Mouse (Mus musculus): ENCODE data around the gene Tspan5. TPM values are rescaled to one million over a fixed set of nuclear protein-coding genes. Genes with fewer than 3 reads are reported as not detected.

The Tspan5 gene
- total and polyA plus RNA-seq, 2 experiments from 2014 or later: 7.7 to 25.4 TPM

- H3K9ac ChIP-seq (replicated peaks; ENCODE audit: low read depth, low read length): no peak overlapping the region
- no peaks in the 10 kb centered on the region for H3K9me3 ChIP-seq (replicated peaks; ENCODE audit: control insufficient read depth, low read length)
- 67% methylated on average over 8 of the region's 8 CpGs for WGBS
- no peak overlapping the region for H3K27ac ChIP-seq (ENCODE audit: low read depth)
- 0 out of 2 replicates have a peak, but pooled peaks cover 3% of the 10 kb centered on the region for H3K27me3 ChIP-seq (ENCODE audit: control insufficient read depth, insufficient read depth, low read length)
- H3K36me3 ChIP-seq (replicated peaks; ENCODE audit: control insufficient read depth, insufficient read depth, low read length): no peaks in the 10 kb centered on the region
- no peak overlapping the region for H3K4me3 ChIP-seq (ENCODE audit: low read depth, low read length)
- H3K4me1 ChIP-seq (ENCODE audit: control insufficient read depth, insufficient read depth): 0 out of 2 replicates have a peak, but pooled peaks cover 17% of the 10 kb centered on the region
- H3K4me2 ChIP-seq (ENCODE audit: low read depth, low read length): no peak overlapping the region
- DNase-seq (ENCODE audit: low spot score) (no peak), ATAC-seq (ENCODE audit: insufficient read depth, low read depth) (no peak)
- TF ChIP-seq CTCF (IDR thresholded peaks at IDR 0.05; ENCODE audit: low read depth) (no peak), EP300 (IDR thresholded peaks at IDR 0.05; ENCODE audit: low read depth) (no peak)
Observed at GRCm38 (mm10) chr3:138914626-138915288, 172.8 kb downstream of the Tspan5 start.

- ATAC-seq (ENCODE audit: insufficient read depth, low read depth): no peak
- 85% methylated on average over 4 of the region's 4 CpGs for WGBS
- Histone ChIP-seq H3K27ac (ENCODE audit: low read depth) (no peak overlapping the region), H3K9ac (replicated peaks; ENCODE audit: low read depth, low read length) (no peak overlapping the region), H3K36me3 (replicated peaks; ENCODE audit: control insufficient read depth, insufficient read depth, low read length) (no peaks in the 10 kb centered on the region), H3K4me2 (ENCODE audit: low read depth, low read length) (no peak overlapping the region), H3K4me1 (ENCODE audit: control insufficient read depth, insufficient read depth) (0 out of 2 replicates have a peak, but pooled peaks cover 17% of the 10 kb centered on the region), H3K4me3 (ENCODE audit: low read depth, low read length) (no peak overlapping the region), H3K27me3 (ENCODE audit: control insufficient read depth, insufficient read depth, low read length) (0 out of 2 replicates have a peak, but pooled peaks cover 3% of the 10 kb centered on the region), H3K9me3 (replicated peaks; ENCODE audit: control insufficient read depth, low read length) (no peaks in the 10 kb centered on the region)
- TF ChIP-seq EP300 (IDR thresholded peaks at IDR 0.05; ENCODE audit: low read depth): no peak
- no peak for TF ChIP-seq CTCF (IDR thresholded peaks at IDR 0.05; ENCODE audit: low read depth)
- no peak for DNase-seq (ENCODE audit: low spot score)
Observed at GRCm38 (mm10) chr3:138916591-138916990, 174.6 kb downstream of the Tspan5 start.

GRCm38 (mm10) chr3:138917016-138917415, 175.0 kb downstream of the Tspan5 start:
- Histone ChIP-seq H3K9ac (replicated peaks; ENCODE audit: low read depth, low read length) (no peak overlapping the region), H3K27ac (ENCODE audit: low read depth) (peak overlapping the region; percentile 6; the same call in 1 of the 2 replicates), H3K9me3 (replicated peaks; ENCODE audit: control insufficient read depth, low read length) (no peaks in the 10 kb centered on the region), H3K4me1 (ENCODE audit: control insufficient read depth, insufficient read depth) (0 out of 2 replicates have a peak, but pooled peaks cover 17% of the 10 kb centered on the region), H3K27me3 (ENCODE audit: control insufficient read depth, insufficient read depth, low read length) (no peaks in the 10 kb centered on the region), H3K4me3 (ENCODE audit: low read depth, low read length) (no peak overlapping the region), H3K4me2 (ENCODE audit: low read depth, low read length) (no peak overlapping the region), H3K36me3 (replicated peaks; ENCODE audit: control insufficient read depth, insufficient read depth, low read length) (no peaks in the 10 kb centered on the region)
- WGBS: 44% methylated on average over 4 of the region's 4 CpGs
- 0 out of 2 replicates have a peak, but pooled peaks have one; percentile 6 for TF ChIP-seq CTCF (IDR thresholded peaks at IDR 0.05; ENCODE audit: low read depth)
- no peak for TF ChIP-seq EP300 (IDR thresholded peaks at IDR 0.05; ENCODE audit: low read depth)
- DNase-seq (ENCODE audit: low spot score): peak; percentile 27
- ATAC-seq (ENCODE audit: insufficient read depth, low read depth): no peak; the same call in 1 of the 2 replicates

- WGBS: 28% methylated on average over 4 of the region's 4 CpGs
- Histone ChIP-seq H3K9me3 (replicated peaks; ENCODE audit: control insufficient read depth, low read length) (no peaks in the 10 kb centered on the region), H3K9ac (replicated peaks; ENCODE audit: low read depth, low read length) (no peak overlapping the region), H3K4me3 (ENCODE audit: low read depth, low read length) (no peak overlapping the region), H3K4me1 (ENCODE audit: control insufficient read depth, insufficient read depth) (0 out of 2 replicates have a peak, but pooled peaks cover 17% of the 10 kb centered on the region), H3K4me2 (ENCODE audit: low read depth, low read length) (no peak overlapping the region), H3K27me3 (ENCODE audit: control insufficient read depth, insufficient read depth, low read length) (no peaks in the 10 kb centered on the region), H3K36me3 (replicated peaks; ENCODE audit: control insufficient read depth, insufficient read depth, low read length) (no peaks in the 10 kb centered on the region), H3K27ac (ENCODE audit: low read depth) (0 out of 2 replicates have a peak overlapping the region, but pooled peaks have one; percentile 4)
- peak; percentile 83 for DNase-seq (ENCODE audit: low spot score)
- TF ChIP-seq CTCF (IDR thresholded peaks at IDR 0.05; ENCODE audit: low read depth) (no peak), EP300 (IDR thresholded peaks at IDR 0.05; ENCODE audit: low read depth) (peak; percentile 90)
- ATAC-seq (ENCODE audit: insufficient read depth, low read depth): peak; percentile 95
Observed at GRCm38 (mm10) chr3:138918241-138918640, 176.2 kb downstream of the Tspan5 start.

- Histone ChIP-seq H3K27me3 (ENCODE audit: control insufficient read depth, insufficient read depth, low read length) (no peaks in the 10 kb centered on the region), H3K27ac (ENCODE audit: low read depth) (no peak overlapping the region), H3K36me3 (replicated peaks; ENCODE audit: control insufficient read depth, insufficient read depth, low read length) (peaks cover 28% of the 10 kb centered on the region), H3K9me3 (replicated peaks; ENCODE audit: control insufficient read depth, low read length) (no peaks in the 10 kb centered on the region; the same call in 1 of the 2 replicates), H3K9ac (replicated peaks; ENCODE audit: low read depth, low read length) (no peak overlapping the region), H3K4me3 (ENCODE audit: low read depth, low read length) (no peak overlapping the region), H3K4me2 (ENCODE audit: low read depth, low read length) (no peak overlapping the region), H3K4me1 (ENCODE audit: control insufficient read depth, insufficient read depth) (0 out of 2 replicates have a peak, but pooled peaks cover 5% of the 10 kb centered on the region)
- 53% methylated on average over 8 of the region's 8 CpGs for WGBS
- no peak for DNase-seq (ENCODE audit: low spot score)
- TF ChIP-seq EP300 (IDR thresholded peaks at IDR 0.05; ENCODE audit: low read depth) (no peak), CTCF (IDR thresholded peaks at IDR 0.05; ENCODE audit: low read depth) (no peak)
- ATAC-seq (ENCODE audit: insufficient read depth, low read depth): no peak
Observed at GRCm38 (mm10) chr3:138926161-138926560, 184.2 kb downstream of the Tspan5 start.
